Mouse (Mus musculus): Measurements from ENCODE around the gene Top3a. TPM values are rescaled to one million over a fixed set of nuclear protein-coding genes. Genes with fewer than 3 reads are reported as not detected.
A peak's percentile ranks its signal among the peaks of the same experiment; 100 is the strongest.
"Not testable (repeated sequence)": the region's sequence is repeated elsewhere in the genome, so short reads cannot be mapped to it uniquely, and the experiment has no call there.

The Top3a gene
- polyA plus RNA-seq (2016; fragmentation: Nextera tagmentation; extraction: Ambion mirVana): 27.3 and 28.1 TPM in 2 replicates

DNA sequence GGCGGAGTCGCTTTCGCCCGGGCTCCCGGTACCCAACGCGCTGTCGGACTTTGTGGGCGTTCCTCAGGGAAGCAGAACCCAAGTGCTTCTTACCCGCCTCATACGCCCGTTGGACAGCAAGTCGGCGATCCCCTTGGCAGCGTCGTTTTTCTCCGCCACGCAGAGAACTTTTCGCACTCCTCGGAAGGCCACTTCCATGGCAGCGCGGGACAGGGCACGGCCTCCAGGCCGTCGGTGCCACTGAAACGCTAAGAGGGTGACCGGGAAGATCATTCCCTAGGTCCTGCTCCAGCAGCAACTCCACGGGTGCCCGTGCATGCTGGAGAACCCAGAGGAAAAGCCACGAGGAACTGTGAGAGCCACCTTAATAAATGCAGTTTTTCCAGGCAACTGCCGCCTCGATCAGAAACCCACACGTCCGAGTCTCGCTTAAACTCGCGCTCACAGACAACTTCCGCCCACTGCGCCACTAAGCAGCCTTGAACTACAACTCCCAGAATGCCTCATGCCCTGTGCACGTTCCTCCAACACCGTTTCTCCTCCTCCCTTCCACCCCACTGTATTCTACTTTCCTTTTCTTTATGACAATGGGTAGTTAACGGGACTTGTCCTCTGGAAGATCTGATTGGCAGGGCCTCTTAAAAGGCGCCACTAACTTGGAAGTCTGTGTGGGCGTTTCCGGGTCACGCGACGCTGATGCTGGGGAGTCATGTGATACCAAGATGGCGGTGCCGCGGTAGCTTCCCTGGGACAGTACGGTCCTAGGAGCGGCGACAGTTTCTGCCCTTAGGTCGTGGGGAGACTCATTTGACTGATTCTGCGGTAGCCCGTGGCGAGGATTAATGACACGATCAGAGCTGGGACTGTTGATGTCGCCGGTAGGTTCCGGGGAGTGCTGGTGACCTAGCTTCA is at the start of gene Top3a, which contains the start of gene Smcr8:
Top3a (minus strand) TSS at position 537 of the 912 bp plus-strand sequence.
Smcr8 (plus strand) TSS at position 696 of the 912 bp plus-strand sequence.
- DNase-seq (ENCODE audit: low spot score): peak; percentile 89
- H3K36me3 ChIP-seq (replicated peaks): peaks cover 38% of the 10 kb centered on the region
- H3K4me1 ChIP-seq: peaks cover 66% of the 10 kb centered on the region
- no peaks in the 10 kb centered on the region for H3K27me3 ChIP-seq (replicated peaks; ENCODE audit: low read depth, poor library complexity, severe bottlenecking)
- H3K4me3 ChIP-seq: peak within 1 kb of the TSS; percentile 93
- under 1% methylated on average over 62 of the region's 62 CpGs for WGBS
- no peaks in the 10 kb centered on the region for H3K9me3 ChIP-seq
- H3K27ac ChIP-seq (replicated peaks): peak within 1 kb of the TSS; percentile 90

DNA sequence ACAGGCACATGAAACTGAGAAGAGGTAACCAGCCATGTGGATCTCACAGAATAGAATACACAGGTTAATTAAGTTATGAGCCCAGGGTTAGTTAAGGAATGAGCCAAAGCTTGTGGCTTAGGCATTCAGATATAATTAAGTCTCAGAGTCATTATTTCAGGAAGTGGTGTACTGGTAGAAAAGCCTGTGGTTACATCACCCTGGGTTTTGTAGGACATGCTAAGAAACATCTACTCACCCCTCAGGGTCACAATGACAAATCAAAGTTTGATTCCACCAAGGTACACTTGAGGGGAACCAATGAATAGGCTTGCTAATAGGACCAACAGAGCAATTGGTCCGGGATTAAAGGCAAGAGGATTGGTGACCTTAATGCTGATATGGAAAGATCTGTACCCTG is 49.5 kb upstream of the Top3a start:
- Histone ChIP-seq H3K36me3 (replicated peaks) (no peaks in the 10 kb centered on the region), H3K27me3 (replicated peaks; ENCODE audit: low read depth, poor library complexity, severe bottlenecking) (no peaks in the 10 kb centered on the region), H3K4me1 (peaks cover 10% of the 10 kb centered on the region), H3K27ac (replicated peaks) (no peak overlapping the region), H3K4me3 (no peak overlapping the region), H3K9me3 (no peaks in the 10 kb centered on the region)
- WGBS: 65% methylated on average over 1 of the region's 1 CpGs
- DNase-seq (ENCODE audit: low spot score): no peak

DNA sequence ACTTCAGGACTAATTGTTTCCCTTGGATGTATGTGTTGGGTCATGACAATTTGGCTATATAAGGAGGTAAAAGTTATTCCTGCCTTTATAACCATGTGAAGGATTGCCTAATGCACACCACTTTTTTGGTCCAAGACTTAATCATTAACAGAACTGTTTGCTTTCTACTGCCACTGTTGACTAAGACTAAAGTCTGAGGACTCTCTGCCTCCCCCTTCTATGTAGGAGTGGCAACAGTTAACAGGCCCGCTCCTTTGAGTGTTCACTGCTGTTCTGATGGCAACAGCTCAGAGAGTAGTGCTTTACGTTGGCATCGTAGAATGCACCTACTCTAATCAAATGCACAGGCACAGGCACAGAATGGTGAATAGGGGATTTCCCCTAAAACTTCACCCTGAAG is 48.0 kb upstream of the Top3a start:
- no peaks in the 10 kb centered on the region for H3K4me1 ChIP-seq
- no peak overlapping the region for H3K4me3 ChIP-seq
- H3K36me3 ChIP-seq (replicated peaks): no peaks in the 10 kb centered on the region
- no peak for DNase-seq (ENCODE audit: low spot score)
- 85% methylated on average over 3 of the region's 3 CpGs for WGBS
- no peaks in the 10 kb centered on the region for H3K9me3 ChIP-seq
- H3K27me3 ChIP-seq (replicated peaks; ENCODE audit: low read depth, poor library complexity, severe bottlenecking): no peaks in the 10 kb centered on the region
- no peak overlapping the region for H3K27ac ChIP-seq (replicated peaks)

DNA sequence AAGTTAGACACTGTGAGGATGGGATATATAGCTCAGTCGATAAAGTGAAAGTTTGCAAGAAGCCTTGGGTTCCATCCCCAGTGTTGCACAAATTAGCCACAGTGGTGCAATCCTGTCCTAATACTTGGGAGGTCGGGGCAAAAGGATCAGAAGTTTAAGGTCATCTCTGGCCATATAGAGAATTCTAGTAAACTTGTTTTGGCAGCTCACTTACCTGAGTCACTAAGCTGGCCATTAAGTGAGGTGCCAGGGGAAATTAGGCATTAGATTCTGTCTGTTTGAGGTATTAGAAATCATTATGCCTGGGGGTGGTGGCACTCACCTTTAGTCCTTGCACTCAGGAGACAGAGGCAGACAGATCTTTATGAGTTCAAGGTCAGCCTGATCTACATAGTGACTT is 46.6 kb upstream of the Top3a start:
- WGBS: 67% methylated on average over 2 of the region's 2 CpGs
- Histone ChIP-seq H3K36me3 (replicated peaks) (no peaks in the 10 kb centered on the region), H3K4me1 (no peaks in the 10 kb centered on the region)

DNA sequence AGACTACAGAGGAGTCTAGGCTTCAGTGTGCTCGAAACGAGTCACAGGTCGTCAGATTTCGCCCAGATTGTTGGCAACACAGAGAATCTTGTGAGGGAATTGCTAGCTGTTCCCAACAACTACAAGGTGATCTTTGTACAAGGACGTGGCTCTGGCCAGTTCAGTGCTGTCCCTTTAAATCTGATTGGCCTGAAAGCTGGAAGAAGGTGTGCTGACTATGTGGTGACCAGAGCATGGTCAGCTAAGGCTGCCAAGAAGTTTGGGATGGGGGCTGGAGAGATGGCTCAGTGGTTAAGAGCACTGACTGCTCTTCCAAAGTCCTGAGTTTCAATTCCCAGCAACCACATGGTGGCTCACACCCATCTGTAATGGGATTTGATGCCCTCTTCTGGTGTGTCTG is 39.2 kb upstream of the Top3a start:
- no peaks in the 10 kb centered on the region for H3K9me3 ChIP-seq
- no peaks in the 10 kb centered on the region for H3K27me3 ChIP-seq (replicated peaks; ENCODE audit: low read depth, poor library complexity, severe bottlenecking)
- DNase-seq (ENCODE audit: low spot score): no peak
- H3K4me3 ChIP-seq: no peak overlapping the region
- 78% methylated on average over 5 of the region's 5 CpGs for WGBS
- H3K4me1 ChIP-seq: no peaks in the 10 kb centered on the region
- no peaks in the 10 kb centered on the region for H3K36me3 ChIP-seq (replicated peaks)
- H3K27ac ChIP-seq (replicated peaks): no peak overlapping the region

More for the DNA sequence above, 46.6 kb upstream of the Top3a start:
- no peak for DNase-seq (ENCODE audit: low spot score)
- Histone ChIP-seq H3K27me3 (replicated peaks; ENCODE audit: low read depth, poor library complexity, severe bottlenecking) (no peaks in the 10 kb centered on the region), H3K27ac (replicated peaks) (no peak overlapping the region), H3K9me3 (no peaks in the 10 kb centered on the region), H3K4me3 (no peak overlapping the region)

DNA sequence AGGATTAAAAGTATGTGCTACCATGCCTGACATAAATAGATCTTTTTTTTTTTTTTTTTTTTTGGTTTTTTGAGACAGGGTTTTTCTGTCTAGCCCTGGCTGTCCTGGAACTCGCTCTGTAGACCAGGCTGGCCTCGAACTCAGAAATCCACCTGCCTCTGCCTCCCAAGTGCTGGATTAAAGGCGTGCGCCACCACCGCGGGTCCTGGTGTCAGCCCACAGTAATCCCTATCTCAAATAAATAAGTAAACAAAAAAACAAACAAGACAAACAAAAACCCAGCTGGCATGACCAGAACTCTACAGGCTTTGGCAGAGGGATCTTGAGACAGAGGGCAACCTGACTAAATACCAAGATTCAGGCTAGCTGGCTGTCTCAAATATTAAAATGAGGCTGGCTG is 34.5 kb upstream of the Top3a start, which contains the start of gene Shmt1:
Shmt1 (minus strand) TSS at position 101 of the 400 bp plus-strand sequence.
- 25% methylated on average over 6 of the region's 6 CpGs for WGBS
- H3K4me1 ChIP-seq: peaks cover 31% of the 10 kb centered on the region
- DNase-seq (ENCODE audit: low spot score); H3K27me3 ChIP-seq (replicated peaks; ENCODE audit: low read depth, poor library complexity, severe bottlenecking); H3K36me3 ChIP-seq (replicated peaks); H3K9me3 ChIP-seq: not testable (repeated sequence)
- H3K4me3 ChIP-seq: peak within 1 kb of the TSS; percentile 66
- H3K27ac ChIP-seq (replicated peaks): peak within 1 kb of the TSS; percentile 76

DNA sequence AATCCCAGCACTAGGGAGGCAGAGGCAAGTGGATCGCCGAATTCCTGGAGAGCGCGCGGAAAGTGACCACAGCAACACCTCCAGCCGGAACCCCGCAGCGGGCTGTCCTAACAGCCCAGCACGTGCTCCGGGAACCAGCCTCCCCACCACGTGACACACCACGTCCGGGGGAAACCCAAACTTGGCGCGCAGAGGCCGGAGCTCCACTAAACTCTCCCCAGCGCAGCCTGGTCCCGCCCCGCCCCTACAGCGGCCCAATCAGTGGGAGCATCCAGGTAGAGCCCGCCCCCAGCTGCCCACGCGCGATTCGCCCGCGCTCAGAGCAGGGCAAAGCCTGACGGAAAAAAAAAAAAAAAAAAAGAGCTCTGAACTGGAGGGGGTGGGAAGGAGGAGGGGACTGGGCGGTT is 33.9 kb upstream of the Top3a start:
- Histone ChIP-seq H3K36me3 (replicated peaks) (peaks cover 10% of the 10 kb centered on the region), H3K27me3 (replicated peaks; ENCODE audit: low read depth, poor library complexity, severe bottlenecking) (no peaks in the 10 kb centered on the region), H3K4me1 (peaks cover 31% of the 10 kb centered on the region), H3K9me3 (no peaks in the 10 kb centered on the region), H3K4me3 (peak overlapping the region; percentile 66), H3K27ac (replicated peaks) (peak overlapping the region; percentile 76)
- DNase-seq (ENCODE audit: low spot score): peak; percentile 99
- under 1% methylated on average over 29 of the region's 29 CpGs for WGBS

DNA sequence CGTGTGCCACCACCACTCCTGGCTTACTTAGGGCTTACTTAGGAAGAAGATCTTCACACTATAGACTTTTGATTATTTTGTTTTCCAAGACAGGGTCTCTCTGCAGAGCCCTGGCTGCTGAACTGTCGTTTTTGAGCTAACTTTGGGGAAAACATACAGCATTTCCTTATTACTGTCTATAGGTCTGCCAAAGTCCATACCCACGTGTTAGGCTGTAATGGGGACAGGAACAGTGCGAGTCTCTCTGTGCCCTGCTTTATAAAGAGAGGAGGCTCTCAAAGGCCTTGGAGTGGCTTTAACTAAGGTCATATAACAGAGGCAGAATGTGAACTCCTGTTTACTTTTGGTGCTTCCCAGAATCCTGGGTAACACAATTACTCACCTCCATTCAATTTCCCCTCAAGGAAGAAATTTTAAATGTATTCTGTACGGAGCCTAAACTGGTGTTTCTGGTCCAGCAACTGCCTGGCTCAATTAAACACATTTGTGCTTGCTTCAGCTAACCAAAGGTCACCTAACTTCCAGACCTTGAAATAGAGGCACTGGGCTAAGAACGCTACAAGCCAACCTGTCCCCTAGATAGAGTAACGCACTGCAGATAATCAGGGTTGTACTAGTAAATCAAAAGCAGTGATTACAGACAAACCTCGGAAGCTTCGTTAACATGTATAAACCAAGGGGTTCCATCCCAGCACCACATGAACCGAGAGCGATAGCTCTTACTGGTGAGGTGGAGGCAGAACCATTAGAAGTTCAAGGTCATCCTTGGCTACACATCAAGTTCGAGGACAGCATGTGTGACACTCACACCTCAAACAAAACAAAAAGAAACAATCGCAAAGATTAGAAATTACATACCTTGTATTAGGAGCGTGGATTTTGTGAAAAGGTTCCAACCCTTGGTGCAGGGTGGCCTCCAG is 33.1 kb upstream of the Top3a start:
- peaks cover 16% of the 10 kb centered on the region for H3K36me3 ChIP-seq (replicated peaks)
- H3K27ac ChIP-seq (replicated peaks): peak overlapping the region; percentile 76

DNA sequence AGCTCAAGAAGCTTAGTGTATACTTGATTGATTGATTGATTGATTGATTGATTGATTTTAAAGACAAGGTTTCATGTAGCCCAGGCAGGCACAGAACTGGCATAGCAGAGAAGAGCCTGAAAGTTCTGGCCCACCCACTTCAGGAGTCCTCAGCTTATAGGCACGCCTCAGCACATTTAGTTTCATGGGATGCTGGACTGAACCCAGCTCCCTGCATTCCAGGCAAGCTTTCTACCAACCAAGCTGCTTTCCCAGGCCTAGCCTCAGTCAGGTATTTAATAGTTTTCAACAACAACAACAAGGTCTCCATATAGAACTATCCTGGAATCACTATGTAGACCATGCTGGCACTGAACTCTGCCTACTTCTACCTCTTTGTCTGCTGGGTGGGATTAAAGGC is 32.4 kb upstream of the Top3a start:
- no peak for DNase-seq (ENCODE audit: low spot score)
- peak overlapping the region; percentile 66 for H3K4me3 ChIP-seq
- H3K9me3 ChIP-seq: no peaks in the 10 kb centered on the region
- WGBS: 63% methylated on average over 1 of the region's 1 CpGs
- 0 out of 2 replicates have a peak overlapping the region, but pooled peaks have one; percentile 24 for H3K27ac ChIP-seq (replicated peaks)
- H3K36me3 ChIP-seq (replicated peaks): peaks cover 23% of the 10 kb centered on the region
- no peaks in the 10 kb centered on the region for H3K27me3 ChIP-seq (replicated peaks; ENCODE audit: low read depth, poor library complexity, severe bottlenecking)
- peaks cover 31% of the 10 kb centered on the region for H3K4me1 ChIP-seq

More for the DNA sequence above, 33.1 kb upstream of the Top3a start:
- peak overlapping the region; percentile 66 for H3K4me3 ChIP-seq
- H3K4me1 ChIP-seq: peaks cover 31% of the 10 kb centered on the region
- no peaks in the 10 kb centered on the region for H3K9me3 ChIP-seq
- no peaks in the 10 kb centered on the region for H3K27me3 ChIP-seq (replicated peaks; ENCODE audit: low read depth, poor library complexity, severe bottlenecking)
- peak; percentile 17 for DNase-seq (ENCODE audit: low spot score)
- WGBS: 13% methylated on average over 14 of the region's 14 CpGs

DNA sequence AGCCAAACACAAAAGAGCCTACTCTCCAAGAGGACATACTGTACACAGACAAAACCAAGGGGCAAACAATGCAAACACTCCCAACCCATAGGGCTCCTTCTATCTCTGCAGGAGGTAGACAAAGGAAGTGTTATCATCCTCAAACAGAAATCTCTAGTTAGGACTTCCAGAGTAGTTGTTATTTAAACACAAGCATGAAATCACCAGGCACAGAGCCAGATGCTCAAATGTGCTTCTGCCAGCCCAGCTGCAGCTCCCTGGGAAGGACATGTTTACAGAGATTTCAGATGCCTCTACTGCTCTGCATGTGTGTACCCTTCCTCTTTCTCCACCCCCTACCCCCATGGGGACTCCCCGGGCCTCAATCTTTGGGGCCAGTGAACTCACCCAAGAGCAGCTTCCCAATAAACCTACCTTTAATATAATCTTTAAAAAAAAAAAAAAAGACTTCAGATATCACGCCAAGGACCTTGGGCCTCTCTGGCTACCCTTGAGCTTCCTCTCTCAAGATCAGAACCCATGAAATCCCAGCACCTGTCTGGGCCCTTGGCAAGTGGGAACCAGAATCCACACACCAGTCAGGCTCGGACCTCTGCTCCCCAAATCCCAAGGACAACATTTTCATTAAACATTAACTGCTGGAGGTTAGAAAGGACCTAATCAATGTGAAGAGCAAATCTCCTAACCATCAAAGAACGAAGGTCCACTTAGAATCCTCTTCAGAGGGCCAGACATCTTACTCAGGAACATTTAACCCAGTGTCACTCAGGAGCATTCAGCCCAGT is 31.3 kb upstream of the Top3a start:
- H3K4me1 ChIP-seq: peaks cover 31% of the 10 kb centered on the region
- no peaks in the 10 kb centered on the region for H3K9me3 ChIP-seq
- no peak for DNase-seq (ENCODE audit: low spot score)
- no peaks in the 10 kb centered on the region for H3K27me3 ChIP-seq (replicated peaks; ENCODE audit: low read depth, poor library complexity, severe bottlenecking)
- H3K27ac ChIP-seq (replicated peaks): no peak overlapping the region
- 80% methylated on average over 4 of the region's 4 CpGs for WGBS
- H3K4me3 ChIP-seq: peak overlapping the region; percentile 66; the same call in 1 of the 2 replicates
- peaks cover 33% of the 10 kb centered on the region for H3K36me3 ChIP-seq (replicated peaks)

DNA sequence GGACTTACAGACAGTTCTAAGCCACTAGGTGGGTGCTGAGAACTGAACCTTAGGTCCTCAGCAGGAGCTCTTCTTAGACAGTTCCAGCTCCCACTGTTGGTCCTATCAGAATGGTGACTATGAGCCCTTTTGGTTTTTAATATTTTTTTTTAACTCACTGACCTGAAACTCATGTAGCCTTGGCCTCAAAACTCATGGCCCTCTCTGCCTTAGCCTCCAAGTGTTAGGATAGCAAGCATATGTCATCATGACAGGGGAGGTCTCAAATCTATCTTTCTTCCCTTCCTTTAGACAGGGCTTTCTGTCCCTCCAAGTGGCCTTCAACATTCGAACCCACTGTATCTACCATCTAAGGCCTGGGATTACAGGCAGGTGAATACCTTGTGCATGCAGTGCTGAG is 23.7 kb upstream of the Top3a start:
- Histone ChIP-seq H3K4me3 (no peak overlapping the region), H3K4me1 (no peaks in the 10 kb centered on the region), H3K27me3 (replicated peaks; ENCODE audit: low read depth, poor library complexity, severe bottlenecking) (no peaks in the 10 kb centered on the region), H3K9me3 (no peaks in the 10 kb centered on the region), H3K36me3 (replicated peaks) (peaks cover 98% of the 10 kb centered on the region), H3K27ac (replicated peaks) (no peak overlapping the region)
- DNase-seq (ENCODE audit: low spot score): no peak
- WGBS: 89% methylated on average over 1 of the region's 1 CpGs

DNA sequence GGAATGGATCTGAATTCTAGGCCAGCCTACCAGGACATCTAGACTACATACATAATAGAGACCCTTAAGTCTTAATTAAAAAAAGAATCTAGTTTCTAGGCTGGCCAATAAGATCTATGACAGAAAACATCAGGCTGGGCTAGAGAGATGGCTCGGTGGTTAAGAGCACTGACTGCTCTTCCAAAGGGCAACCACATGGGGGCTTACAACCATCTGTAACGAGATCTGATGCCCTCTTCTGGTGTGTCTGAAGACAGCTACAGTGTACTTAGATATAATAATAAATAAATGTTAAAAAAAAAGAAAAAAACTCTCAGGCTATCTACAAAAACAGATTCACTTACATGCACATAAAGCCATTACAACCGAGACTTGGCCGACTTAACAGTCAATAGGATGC is 22.8 kb upstream of the Top3a start:
- 88% methylated on average over 4 of the region's 4 CpGs for WGBS
- H3K27me3 ChIP-seq (replicated peaks; ENCODE audit: low read depth, poor library complexity, severe bottlenecking): no peaks in the 10 kb centered on the region
- no peaks in the 10 kb centered on the region for H3K4me1 ChIP-seq
- no peak for DNase-seq (ENCODE audit: low spot score)
- no peak overlapping the region for H3K4me3 ChIP-seq
- peaks cover 99% of the 10 kb centered on the region for H3K36me3 ChIP-seq (replicated peaks)
- no peaks in the 10 kb centered on the region for H3K9me3 ChIP-seq
- H3K27ac ChIP-seq (replicated peaks): no peak overlapping the region
